Mouse (Mus musculus) fat pad, adult 2 months (tissue): Measurements from ENCODE around the gene Lats1.
"Not testable (repeated sequence)": the region's sequence is repeated elsewhere in the genome, so short reads cannot be mapped to it uniquely, and the experiment has no call there.

Source experiments
- DNase-seq: peaks from one replicate; pipeline ENCODE4 v3.0.0-alpha.2; 2011; ENCODE audit warnings: low read depth, low spot score; ENCODE audit errors: extremely low read depth

The Lats1 gene

GRCm38 (mm10) chr10:7725751-7726500 is 44.9 kb downstream of the Lats1 start, which contains the start of gene Katna1:
Gene Katna1 (plus strand): TSS chr10:7726000.
- DNase-seq: peak; percentile 58

- DNase-seq: no peak
Observed at GRCm38 (mm10) chr10:7726501-7726812, 45.4 kb downstream of the Lats1 start.

GRCm38 (mm10) chr10:7727011-7727410 is 46.0 kb downstream of the Lats1 start:
- DNase-seq: no peak

- no peak for DNase-seq
Observed at GRCm38 (mm10) chr10:7731582-7731981, 50.6 kb downstream of the Lats1 start.

- DNase-seq: no peak
Observed at GRCm38 (mm10) chr10:7737122-7737521, 56.1 kb downstream of the Lats1 start.

- DNase-seq: no peak
Observed at GRCm38 (mm10) chr10:7737914-7738313, 56.9 kb downstream of the Lats1 start.

- DNase-seq: not testable (repeated sequence)
Observed at GRCm38 (mm10) chr10:7745528-7745927, 64.5 kb downstream of the Lats1 start.

GRCm38 (mm10) chr10:7748752-7749151 is 67.7 kb downstream of the Lats1 start:
- no peak for DNase-seq

GRCm38 (mm10) chr10:7757544-7757943 is 76.5 kb downstream of the Lats1 start:
- DNase-seq: no peak
